Mouse (Mus musculus) frontal cortex, adult 2 months (tissue): ENCODE measurements around the gene Gm13090. TPM values are rescaled to one million over a fixed set of nuclear protein-coding genes. Genes with fewer than 3 reads are reported as not detected.
A peak's percentile ranks its signal among the peaks of the same experiment; 100 is the strongest.

Experiments
- DNase-seq, 2 experiments: peaks; one replicate each; pipeline ENCODE4 v3.0.0; 2022; ENCODE audit warnings: low spot score in 1 of 2; ENCODE audit errors: extremely low spot score in 1 of 2
- polyA plus RNA-seq: library from polyadenylated mRNA; depleted of rRNA; stranded (reverse); fragments of >200 nt; gene quantifications from 2 replicates; pipeline ENCODE4 v1.2.3, GENCODE M21; 2012; rRNA removed

Gene Gm13090
- polyA plus RNA-seq, 1 experiment = not detected

GRCm38 (mm10) chr4:151133760-151134159, 44.4 kb downstream of the Gm13090 start:
- no peak for DNase-seq

GRCm38 (mm10) chr4:151135491-151135890, 46.1 kb downstream of the Gm13090 start:
- DNase-seq = no peak

GRCm38 (mm10) chr4:151137701-151138100, 48.3 kb downstream of the Gm13090 start:
- DNase-seq = no peak

- DNase-seq = no peak
Observed at GRCm38 (mm10) chr4:151138135-151138534, 48.8 kb downstream of the Gm13090 start.

GRCm38 (mm10) chr4:151138586-151138985, 49.2 kb downstream of the Gm13090 start:
- DNase-seq = no peak

- DNase-seq = peak; percentile 73 to 93
Observed at GRCm38 (mm10) chr4:151139053-151139840, 49.9 kb downstream of the Gm13090 start.

- peak; percentile 92 to 93 for DNase-seq
Observed at GRCm38 (mm10) chr4:151140368-151140982, 51.1 kb downstream of the Gm13090 start.

Other genes with a start within 250 kb of the Gm13090 start
- gene Errfi1, start 235.7 kb upstream of the Gm13090 start, polyA plus RNA-seq = 21.6 and 22.3 TPM in 2 replicates
- gene Park7, start 175.1 kb upstream of the Gm13090 start, polyA plus RNA-seq = 306 and 313 TPM in 2 replicates
- 1.3 and 2.6 TPM in 2 replicates for gene Tnfrsf9, start 175.0 kb upstream of the Gm13090 start, polyA plus RNA-seq
- gene Uts2, start 92.5 kb upstream of the Gm13090 start, polyA plus RNA-seq = not detected in 2 replicates
- gene Per3, start 44.9 kb upstream of the Gm13090 start, polyA plus RNA-seq = 41.7 and 45.1 TPM in 2 replicates
- 53.5 and 55.8 TPM in 2 replicates for gene Vamp3, start 31.6 kb upstream of the Gm13090 start, polyA plus RNA-seq